Mouse (Mus musculus) left cerebral cortex, postnatal 10 days (tissue): ENCODE measurements around the gene Tmsb15l. TPM values are rescaled to one million over a fixed set of nuclear protein-coding genes. Genes with fewer than 3 reads are reported as not detected.

Experiments used
- DNase-seq, 2 experiments: peaks; one replicate each; pipeline ENCODE4 v3.0.0; 2021 to 2022; ENCODE audit warnings: low spot score in 2 of 2, mixed read lengths in 1 of 2; ENCODE audit errors: extremely low spot score in 1 of 2
- intact Hi-C: fragments of 180-260 bp; cut with DNase I; formaldehyde crosslinking; loops from one replicate; pipeline ENCODE4 v1.15.1; 2025
- total RNA-seq, 2 experiments: library from RNA; stranded (reverse); gene quantifications; 2 replicates each; pipeline ENCODE4 v1.2.3; 2021

Gene Tmsb15l
- total RNA-seq, 2 experiments from 2014 or later: 3.1 to 4.3 TPM

DNA sequence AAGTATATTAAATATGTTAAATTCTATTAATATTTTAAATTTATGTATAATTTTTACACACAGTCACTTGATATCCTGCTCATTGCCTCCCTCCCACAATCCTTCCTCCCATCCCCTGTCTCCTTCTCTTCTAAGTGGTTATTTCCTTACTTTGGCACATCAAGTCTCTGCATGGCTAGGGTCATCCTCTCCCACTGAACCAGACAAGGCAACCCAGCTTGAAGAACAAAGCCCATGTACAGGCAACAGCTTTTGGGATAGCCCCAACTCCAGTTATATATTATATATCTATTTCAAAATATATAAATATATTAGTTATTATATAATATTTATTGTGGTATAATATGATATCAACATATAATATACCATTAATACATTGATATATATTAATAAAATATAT lies 50.8 kb downstream of the Tmsb15l start:
- intact Hi-C loops: no loop called here
- no peak for DNase-seq

Other genes with a start within 250 kb of the Tmsb15l start
- gene Morf4l2, start 233.2 kb downstream of the Tmsb15l start, total RNA-seq: 100 to 1,000 TPM; 384 to 412 TPM
- not detected for gene Glra4, start 196.7 kb downstream of the Tmsb15l start, total RNA-seq
- 100 to 1,000 TPM in 1 of 2 experiments, 10 to 100 TPM in 1; 91.6 to 184 TPM for gene Plp1, start 154.2 kb downstream of the Tmsb15l start, total RNA-seq
- 10 to 100 TPM; 22.7 to 25.3 TPM for gene Rab9b, start 108.1 kb downstream of the Tmsb15l start, total RNA-seq
- not detected for gene H2bfm, start 49.5 kb downstream of the Tmsb15l start, total RNA-seq
- gene Tmsb15b2, start 1.4 kb downstream of the Tmsb15l start, total RNA-seq: 10 to 100 TPM; 25.1 to 47.4 TPM
- 10 to 100 TPM in 1 of 2 experiments, 1 to 10 TPM in 1; 6.8 to 20.8 TPM for gene Tmsb15b1, start within 50 bp of the Tmsb15l start, total RNA-seq
- gene Zcchc18, start 16.3 kb upstream of the Tmsb15l start, total RNA-seq: 100 to 1,000 TPM; 300 to 302 TPM
- 10 to 100 TPM; 17.5 to 30.4 TPM for gene Slc25a53, start 61.4 kb upstream of the Tmsb15l start, total RNA-seq
- 10 to 100 TPM in 1 of 2 experiments, 1 to 10 TPM in 1; 9.4 to 10.6 TPM for gene Fam199x, start 72.7 kb upstream of the Tmsb15l start, total RNA-seq
- gene Esx1, start 145.2 kb upstream of the Tmsb15l start, total RNA-seq: not detected